In the genomic region with DNA sequence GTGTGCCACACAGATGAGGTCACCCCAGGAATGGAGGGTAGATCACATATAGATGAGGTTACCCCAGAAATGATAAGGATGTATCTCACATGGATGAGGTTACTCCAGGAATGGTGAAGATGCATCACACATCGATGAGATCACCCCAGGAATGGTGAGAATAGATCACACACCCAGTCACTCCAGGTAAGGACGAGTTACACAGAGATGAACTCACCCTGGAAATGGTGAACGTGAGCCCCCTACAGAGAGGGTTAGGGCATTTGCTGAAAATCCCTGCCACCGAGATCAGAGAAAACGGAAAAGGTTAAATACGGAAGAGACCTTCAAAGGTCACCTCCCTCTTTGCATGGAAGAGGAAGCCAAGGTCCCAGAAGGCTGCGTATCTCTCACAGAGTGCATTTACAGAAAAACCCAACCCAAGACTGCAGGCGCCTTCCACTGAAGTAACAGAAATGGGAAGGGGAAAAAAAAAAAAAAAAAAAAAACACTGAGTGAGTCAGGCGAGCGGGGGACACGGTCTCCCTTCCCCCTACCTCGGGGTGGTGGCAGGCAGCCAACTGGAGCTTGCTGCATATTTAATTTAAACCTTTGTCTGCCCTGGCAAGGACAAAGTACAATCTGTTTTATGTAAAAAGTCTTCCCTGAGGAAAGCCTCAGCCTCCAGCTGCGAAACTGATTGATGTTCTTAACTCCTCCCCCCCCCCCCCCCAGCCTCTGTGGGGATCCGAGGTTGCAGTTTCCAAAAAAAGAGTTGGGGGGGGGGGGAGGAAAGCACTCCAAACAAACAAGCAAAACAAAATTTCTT, we compare ENCODE assay signal across 8 mouse cellular contexts.
DNase-seq lines count a peak whose midpoint lies in the region; ATAC-seq lines count a peak whose summit lies in the region.

No protein-coding gene starts in this region.

- H3K4me2 ChIP-seq in lung, embryonic 15.5 days, result peak overlapping the region; percentile 57

- no peaks in the 10 kb centered on the region for H3K9me3 ChIP-seq in hindbrain, embryonic 10.5 days
- H3K9me3 ChIP-seq in lung, embryonic 15.5 days, result no peaks in the 10 kb centered on the region

- H3K4me3 ChIP-seq in hindbrain, embryonic 10.5 days, result peak overlapping the region; percentile 44
- H3K4me3 ChIP-seq in lung, embryonic 15.5 days, result peak overlapping the region; percentile 24

- H3K27me3 ChIP-seq in hindbrain, embryonic 10.5 days (ENCODE audit: insufficient read depth, poor library complexity, severe bottlenecking), result peaks cover 21% of the 10 kb centered on the region
- H3K27me3 ChIP-seq in lung, embryonic 15.5 days, result peaks cover 6% of the 10 kb centered on the region; the same call in 1 of the 2 replicates

- H3K4me1 ChIP-seq in hindbrain, embryonic 10.5 days (replicated peaks), result peaks cover 42% of the 10 kb centered on the region
- H3K4me1 ChIP-seq in lung, embryonic 15.5 days, result peaks cover 33% of the 10 kb centered on the region

- peak; percentile 31; the same call in 1 of the 2 replicates for ATAC-seq in lung, embryonic 15.5 days (ENCODE audit: borderline replicate concordance, extremely low read depth, low FRiP score, low TSS enrichment)

- no peaks in the 10 kb centered on the region for H3K36me3 ChIP-seq in hindbrain, embryonic 10.5 days
- no peaks in the 10 kb centered on the region for H3K36me3 ChIP-seq in lung, embryonic 15.5 days

- WGBS in hindbrain, embryonic 10.5 days, result under 1% methylated on average over 14 of the region's 14 CpGs
- WGBS in lung, embryonic 15.5 days, result under 1% methylated on average over 14 of the region's 14 CpGs

- peak overlapping the region; percentile 92 for H3K27ac ChIP-seq in hindbrain, embryonic 10.5 days
- peak overlapping the region; percentile 79 for H3K27ac ChIP-seq in lung, embryonic 15.5 days

- DNase-seq in NIH3T3 (ENCODE audit: low read depth), result peak; percentile 98
- DNase-seq in cerebellum, adult 9-10 months, result peak; percentile 75
- DNase-seq in frontal cortex, postnatal 10 days (ENCODE audit: low spot score in 2 of 2), result peak; percentile 86 to 90
- peak; percentile 80 for DNase-seq in hindbrain, embryonic 10.5 days (ENCODE audit: low spot score)
- peak; percentile 70 for DNase-seq in layer of hippocampus, adult 9-11 months
- peak; percentile 81 for DNase-seq in ovary, adult 18-20 months (ENCODE audit: low spot score)
- peak; percentile 92 for DNase-seq in urinary bladder, postnatal 14 days (ENCODE audit: low spot score)

- H3K9ac ChIP-seq in lung, embryonic 15.5 days, result peak overlapping the region; percentile 24; the same call in 1 of the 2 replicates

Comparison
In these comparisons a context has a peak if more than half of its experiments do, and no peak if none do; other contexts are left out.
1. Peak in every context shown above with its lines: DNase-seq, ATAC-seq, H3K4me3 ChIP-seq and H3K27ac ChIP-seq.